Mouse (Mus musculus) forebrain, embryonic 11.5 days (tissue): Measurements from ENCODE around the gene Fkbp8. TPM values are rescaled to one million over a fixed set of nuclear protein-coding genes. Genes with fewer than 3 reads are reported as not detected.

Experiments used
- ATAC-seq: fragments of 200-750 bp; cut with Nextera tagmentation; replicated peaks from 2 replicates; pipeline ENCODE4 v1.8.0; 2017; ENCODE audit warnings: moderate TSS enrichment; ENCODE audit not compliant: low FRiP score
- DNase-seq: peaks from one replicate; pipeline ENCODE4 v3.0.0-alpha.2; 2017; ENCODE audit warnings: low spot score
- H3K27ac ChIP-seq: fragments of 300-500 bp; sonication (generic); 2 replicates; pipeline ENCODE4 v1.5.1; 2014; ENCODE audit warnings: low read depth, low read length
- H3K27me3 ChIP-seq: fragments of 300-500 bp; sonication (generic); 2 replicates; pipeline ENCODE4 v1.6.1; 2014; ENCODE audit warnings: mild to moderate bottlenecking, low read length, mixed read lengths; ENCODE audit not compliant: control insufficient read depth, insufficient read depth
- H3K36me3 ChIP-seq: fragments of 300-500 bp; sonication (generic); 2 replicates; pipeline ENCODE4 v1.6.1; 2014; ENCODE audit warnings: mild to moderate bottlenecking, low read length, moderate library complexity, mixed read lengths; ENCODE audit not compliant: control insufficient read depth, insufficient read depth
- H3K4me1 ChIP-seq: fragments of 300-500 bp; sonication (generic); replicated peaks from 2 replicates; pipeline ENCODE4 v1.6.1; 2014; ENCODE audit warnings: low read length, mixed read lengths; ENCODE audit not compliant: control insufficient read depth, insufficient read depth
- H3K4me2 ChIP-seq: fragments of 300-500 bp; sonication (generic); 2 replicates; pipeline ENCODE4 v1.6.1; 2014; ENCODE audit warnings: low read depth, mild to moderate bottlenecking, low read length, moderate library complexity, mixed read lengths; ENCODE audit not compliant: severe bottlenecking
- H3K4me3 ChIP-seq: fragments of 300-500 bp; sonication (generic); 2 replicates; pipeline ENCODE4 v1.5.1; 2014; ENCODE audit warnings: low read depth, low read length
- H3K9ac ChIP-seq: fragments of 300-500 bp; sonication (generic); 2 replicates; pipeline ENCODE4 v1.6.1; 2014; ENCODE audit warnings: low read length
- H3K9me3 ChIP-seq: fragments of 300-500 bp; sonication (generic); 2 replicates; pipeline ENCODE4 v1.6.1; 2016; ENCODE audit warnings: low read length, mixed read lengths; ENCODE audit not compliant: control insufficient read depth
- WGBS: fragments of 180-500 bp; shearing (Covaris S2); extraction: QIAGEN DNeasy Blood & Tissue Kit; methylation state at CpG from one replicate; pipeline ENCODE4 v1.1.7; 2014; 5-methylcytosine and 5-hydroxymethylcytosine counted together
- polyA plus RNA-seq: library from polyadenylated mRNA; unstranded; fragments of >200 nt; fragmentation: Nextera tagmentation; extraction: Ambion mirVana; gene quantifications from 2 replicates; pipeline ENCODE4 v1.2.1, GENCODE M21; 2014

The Fkbp8 gene
- polyA plus RNA-seq, 1 experiment from 2014 or later = 268 TPM

DNA sequence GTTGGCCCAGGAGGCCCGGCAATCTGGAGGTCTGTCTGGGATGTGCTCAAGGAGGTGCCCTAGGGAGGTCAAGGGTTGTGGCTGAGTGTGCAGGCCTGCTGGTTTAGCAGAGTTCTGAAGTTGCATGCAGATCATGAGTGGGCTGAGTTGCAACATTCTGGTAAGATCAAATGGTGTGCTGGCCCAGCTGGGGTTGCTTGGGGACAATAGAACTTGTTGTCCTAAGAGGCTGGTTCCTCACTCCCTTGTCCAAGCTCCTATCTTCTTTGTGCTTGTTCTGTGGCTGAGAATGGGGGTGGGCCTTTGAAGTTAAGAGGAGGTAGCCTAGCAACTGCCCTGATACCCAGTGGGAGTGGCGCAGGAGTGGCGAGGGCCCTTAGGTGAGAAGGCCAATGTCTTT, 35.3 kb downstream of the Fkbp8 start:
- Histone ChIP-seq H3K9ac (no peak overlapping the region), H3K27ac (no peak overlapping the region), H3K4me1 (no peaks in the 10 kb centered on the region), H3K36me3 (no peaks in the 10 kb centered on the region), H3K4me2 (no peak overlapping the region), H3K9me3 (no peaks in the 10 kb centered on the region), H3K4me3 (no peak overlapping the region), H3K27me3 (no peaks in the 10 kb centered on the region)
- no peak for ATAC-seq
- no peak for DNase-seq
- 78% methylated on average over 3 of the region's 3 CpGs for WGBS

DNA sequence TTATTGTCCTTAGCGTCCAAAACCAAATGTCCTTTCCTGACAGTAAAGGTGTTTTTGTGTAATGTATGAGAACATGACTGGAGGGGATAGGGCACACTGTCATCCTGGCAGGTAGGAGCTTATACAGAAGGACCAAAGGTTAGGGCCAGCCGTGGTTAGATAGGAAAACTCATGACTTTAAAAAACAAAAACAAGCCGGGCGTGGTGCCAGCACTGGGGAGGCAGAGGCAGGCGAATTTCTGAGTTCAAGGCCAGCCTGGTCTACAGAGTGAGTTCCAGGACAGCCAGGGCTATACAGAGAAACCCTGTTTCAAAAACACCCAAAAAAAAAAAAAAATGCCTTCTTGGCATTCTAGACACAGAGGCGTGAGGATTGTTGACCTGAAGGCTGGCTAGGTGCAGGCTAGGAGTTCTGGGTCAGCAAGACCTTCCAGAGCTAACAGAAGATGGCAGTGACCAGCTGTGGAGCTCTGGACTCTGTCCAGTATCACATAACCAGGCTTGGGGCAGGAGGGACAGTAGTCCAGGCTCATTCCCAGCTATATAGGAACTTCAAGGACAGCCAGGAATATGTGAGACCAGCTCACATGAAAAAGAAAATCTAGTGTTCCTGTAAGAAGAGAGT, 36.4 kb downstream of the Fkbp8 start:
- H3K9ac ChIP-seq = no peak overlapping the region
- H3K4me3 ChIP-seq = no peak overlapping the region
- H3K27ac ChIP-seq = no peak overlapping the region
- H3K9me3 ChIP-seq = no peaks in the 10 kb centered on the region
- no peaks in the 10 kb centered on the region for H3K36me3 ChIP-seq
- ATAC-seq (no peak), DNase-seq (no peak)
- H3K27me3 ChIP-seq = no peaks in the 10 kb centered on the region
- H3K4me2 ChIP-seq = no peak overlapping the region
- 91% methylated on average over 6 of the region's 6 CpGs for WGBS
- H3K4me1 ChIP-seq = no peaks in the 10 kb centered on the region

DNA sequence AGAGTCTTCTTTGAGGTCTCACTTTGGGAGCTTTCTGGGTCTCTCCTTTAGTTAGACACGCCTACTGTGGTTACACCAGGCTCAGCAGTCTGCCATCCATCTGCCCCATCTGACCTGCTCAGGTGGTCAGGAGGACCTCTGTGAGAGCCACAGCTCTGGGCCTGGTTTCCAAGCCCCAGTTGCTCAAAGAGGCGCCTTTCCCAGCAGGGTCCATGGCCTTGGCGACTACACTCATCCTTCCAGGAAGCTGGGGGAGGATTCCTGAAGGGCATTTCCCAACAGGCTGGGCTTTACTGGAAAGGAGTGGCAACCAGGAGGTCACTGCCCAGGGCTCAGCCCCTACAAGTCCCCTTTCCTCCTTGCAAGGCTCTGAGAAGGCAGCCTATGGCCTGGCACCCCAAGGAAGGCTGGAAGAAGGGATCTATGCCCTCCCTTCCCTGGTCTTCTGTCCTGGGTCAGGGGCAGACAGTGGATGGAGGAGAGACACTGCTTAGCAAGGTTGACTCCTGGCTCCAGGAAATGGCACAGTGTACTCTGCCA, 37.2 kb downstream of the Fkbp8 start:
- H3K4me1 ChIP-seq = no peaks in the 10 kb centered on the region
- no peaks in the 10 kb centered on the region for H3K36me3 ChIP-seq
- no peak overlapping the region for H3K4me3 ChIP-seq
- no peak for ATAC-seq
- H3K27ac ChIP-seq = no peak overlapping the region
- no peak for DNase-seq
- no peak overlapping the region for H3K9ac ChIP-seq
- WGBS = 87% methylated on average over 3 of the region's 3 CpGs
- no peaks in the 10 kb centered on the region for H3K9me3 ChIP-seq
- H3K27me3 ChIP-seq = no peaks in the 10 kb centered on the region
- H3K4me2 ChIP-seq = no peak overlapping the region

DNA sequence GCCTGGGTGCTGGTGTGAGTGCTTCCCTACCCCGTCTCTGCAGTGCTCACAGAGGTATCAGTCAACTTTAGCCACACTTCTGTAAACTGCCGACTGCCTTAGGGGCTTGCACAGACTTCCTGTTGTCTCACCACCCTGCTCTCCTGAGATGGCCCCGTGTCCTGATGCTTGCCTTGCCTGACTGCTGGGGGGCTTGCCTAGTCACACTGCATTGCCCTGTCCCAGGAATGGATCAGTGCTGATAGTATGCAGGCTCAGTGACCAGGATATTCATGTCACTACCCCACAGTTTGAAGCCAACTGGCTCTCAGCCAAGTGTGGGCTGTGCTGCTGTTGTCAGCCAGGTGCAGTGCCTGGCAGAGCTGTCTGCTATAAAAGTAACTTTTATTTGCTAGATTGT, 38.0 kb downstream of the Fkbp8 start:
- no peak for ATAC-seq
- Histone ChIP-seq H3K9me3 (no peaks in the 10 kb centered on the region), H3K4me1 (no peaks in the 10 kb centered on the region), H3K9ac (no peak overlapping the region), H3K4me2 (no peak overlapping the region), H3K4me3 (no peak overlapping the region), H3K36me3 (no peaks in the 10 kb centered on the region), H3K27me3 (no peaks in the 10 kb centered on the region), H3K27ac (no peak overlapping the region)
- no peak for DNase-seq
- 84% methylated on average over 3 of the region's 3 CpGs for WGBS

DNA sequence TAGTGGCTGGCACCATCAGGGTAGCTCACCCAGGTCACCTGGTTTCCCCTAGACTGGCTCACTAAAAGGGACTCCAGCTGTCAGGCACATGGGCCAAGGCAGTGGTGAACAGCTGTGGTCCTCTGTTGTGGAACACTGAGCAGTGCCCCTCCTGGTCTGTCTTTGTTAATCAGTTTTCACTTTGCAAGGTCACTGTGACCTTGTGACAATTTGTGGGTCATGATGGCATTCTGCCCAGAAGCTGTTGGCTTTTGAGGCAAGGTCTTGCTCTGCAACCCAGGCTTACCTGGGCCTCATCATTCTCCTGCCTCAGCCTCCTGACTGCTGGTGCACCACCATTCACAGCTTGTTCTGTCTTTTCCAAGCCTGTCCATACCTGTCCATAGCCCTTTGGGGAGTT, 42.8 kb downstream of the Fkbp8 start:
- H3K9me3 ChIP-seq = no peaks in the 10 kb centered on the region
- DNase-seq = no peak
- H3K4me1 ChIP-seq = no peaks in the 10 kb centered on the region
- no peaks in the 10 kb centered on the region; the same call in 1 of the 2 replicates for H3K36me3 ChIP-seq
- no peaks in the 10 kb centered on the region for H3K27me3 ChIP-seq
- H3K4me3 ChIP-seq = no peak overlapping the region
- ATAC-seq = no peak
- H3K9ac ChIP-seq = no peak overlapping the region
- H3K27ac ChIP-seq = no peak overlapping the region
- no peak overlapping the region for H3K4me2 ChIP-seq

DNA sequence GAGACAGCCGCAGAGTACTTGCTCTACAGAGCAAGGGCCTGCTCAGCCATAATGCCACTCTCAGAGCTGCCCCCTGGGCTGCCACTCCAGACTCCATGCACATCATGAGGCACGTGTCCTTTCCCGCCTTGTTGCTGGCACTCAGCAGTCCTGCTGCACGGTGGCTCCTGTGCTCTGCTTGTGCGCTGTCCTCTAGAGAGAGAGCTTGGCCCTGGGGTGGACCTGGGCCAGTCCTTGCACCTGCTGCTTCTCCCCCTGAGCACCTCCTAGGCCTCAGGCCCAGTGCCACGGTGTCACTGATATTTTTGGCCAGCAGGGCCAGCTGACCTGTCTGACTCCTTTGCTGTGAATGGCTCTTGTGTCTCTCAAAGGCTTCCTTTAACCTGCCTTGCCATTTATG, 43.5 kb downstream of the Fkbp8 start:
- DNase-seq (no peak), ATAC-seq (no peak)
- no peaks in the 10 kb centered on the region for H3K27me3 ChIP-seq
- no peaks in the 10 kb centered on the region; the same call in 1 of the 2 replicates for H3K36me3 ChIP-seq
- H3K9ac ChIP-seq = no peak overlapping the region
- no peak overlapping the region for H3K4me3 ChIP-seq
- no peaks in the 10 kb centered on the region for H3K9me3 ChIP-seq
- H3K4me1 ChIP-seq = no peaks in the 10 kb centered on the region
- H3K27ac ChIP-seq = no peak overlapping the region
- 87% methylated on average over 6 of the region's 6 CpGs for WGBS
- H3K4me2 ChIP-seq = no peak overlapping the region

DNA sequence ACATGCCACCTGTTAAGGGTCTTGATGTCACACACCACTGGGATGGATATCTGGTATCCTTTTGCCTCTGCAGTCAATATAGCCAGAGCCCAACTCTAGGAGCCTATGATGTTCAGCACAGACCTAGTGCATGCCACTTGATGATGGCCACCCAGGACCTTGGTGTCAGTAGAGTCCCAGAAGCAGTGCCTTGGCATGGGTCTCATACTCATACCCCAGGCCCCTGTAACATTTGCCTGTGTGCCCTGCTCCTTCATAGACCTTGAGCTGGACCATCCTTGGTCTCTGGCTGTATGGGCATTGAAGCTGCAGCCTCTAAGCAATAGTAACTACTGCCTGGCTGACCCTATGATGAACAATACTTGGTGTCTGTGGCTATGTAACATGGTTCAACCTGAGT, 46.8 kb downstream of the Fkbp8 start:
- Histone ChIP-seq H3K4me3 (no peak overlapping the region), H3K27me3 (no peaks in the 10 kb centered on the region), H3K27ac (no peak overlapping the region), H3K9ac (no peak overlapping the region), H3K4me2 (no peak overlapping the region), H3K4me1 (no peaks in the 10 kb centered on the region), H3K9me3 (no peaks in the 10 kb centered on the region), H3K36me3 (no peaks in the 10 kb centered on the region; the same call in 1 of the 2 replicates)
- no peak for DNase-seq
- ATAC-seq = no peak

DNA sequence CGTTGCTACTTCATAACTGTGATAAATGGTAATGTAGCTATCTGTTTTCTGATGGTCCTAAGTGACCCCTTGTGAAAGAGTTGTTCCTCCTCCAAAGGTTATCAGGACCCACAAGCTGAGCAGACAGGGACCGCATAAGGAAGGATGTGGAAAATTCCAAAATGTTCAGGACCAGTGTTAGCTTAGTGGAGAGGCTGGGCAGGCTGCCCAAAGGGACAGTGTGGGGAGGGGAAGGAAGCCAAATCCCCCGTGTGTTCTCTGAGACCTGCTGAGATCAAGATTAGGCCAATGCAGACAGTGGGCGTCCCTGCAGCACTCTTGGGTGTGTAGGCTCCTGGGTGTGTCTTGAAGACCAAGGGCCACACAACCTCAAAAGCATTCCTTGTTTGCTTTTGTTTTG, 47.4 kb downstream of the Fkbp8 start:
- DNase-seq (no peak), ATAC-seq (no peak)
- Histone ChIP-seq H3K4me2 (no peak overlapping the region), H3K9ac (no peak overlapping the region), H3K4me1 (no peaks in the 10 kb centered on the region), H3K27ac (no peak overlapping the region), H3K9me3 (no peaks in the 10 kb centered on the region), H3K27me3 (no peaks in the 10 kb centered on the region), H3K36me3 (no peaks in the 10 kb centered on the region; the same call in 1 of the 2 replicates), H3K4me3 (no peak overlapping the region)
- WGBS = 89% methylated on average over 4 of the region's 4 CpGs

DNA sequence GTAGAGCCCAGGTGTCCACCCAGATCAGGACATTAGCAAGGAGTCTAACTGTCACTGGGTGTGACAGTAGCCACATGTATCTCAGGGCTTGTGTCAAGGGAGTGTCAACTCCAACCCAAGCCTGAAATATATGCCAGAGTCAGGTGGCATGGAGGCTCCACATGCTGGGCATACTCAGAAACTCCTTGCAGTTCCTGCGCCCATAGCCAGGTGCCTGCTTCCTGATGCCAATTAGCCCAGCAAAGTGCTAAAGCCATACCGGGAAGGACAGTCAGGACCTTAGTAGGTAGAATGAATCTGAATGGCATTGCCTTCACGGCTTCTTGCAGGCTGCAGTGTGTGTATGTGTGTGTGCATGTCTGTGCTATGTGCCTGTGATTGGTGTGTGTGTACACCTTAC, 49.7 kb downstream of the Fkbp8 start:
- no peaks in the 10 kb centered on the region for H3K9me3 ChIP-seq
- no peaks in the 10 kb centered on the region for H3K27me3 ChIP-seq
- ATAC-seq = no peak
- no peaks in the 10 kb centered on the region for H3K4me1 ChIP-seq
- WGBS = 94% methylated on average over 3 of the region's 3 CpGs
- H3K9ac ChIP-seq = no peak overlapping the region
- H3K4me2 ChIP-seq = no peak overlapping the region
- no peak overlapping the region for H3K27ac ChIP-seq
- H3K4me3 ChIP-seq = no peak overlapping the region
- H3K36me3 ChIP-seq = peaks cover 2% of the 10 kb centered on the region; the same call in 1 of the 2 replicates
- no peak for DNase-seq
